Mouse (Mus musculus) colon, adult 2 months (tissue): ENCODE measurements around the gene Olfr598. TPM values are rescaled to one million over a fixed set of nuclear protein-coding genes. Genes with fewer than 3 reads are reported as not detected.

Experiments used
- polyA plus RNA-seq: library from polyadenylated mRNA; depleted of rRNA; stranded (reverse); fragments of >200 nt; gene quantifications from 2 replicates; pipeline ENCODE4 v1.2.3, GENCODE M21; 2012; rRNA removed

The Olfr598 gene
- polyA plus RNA-seq, result not detected in 2 replicates

DNA sequence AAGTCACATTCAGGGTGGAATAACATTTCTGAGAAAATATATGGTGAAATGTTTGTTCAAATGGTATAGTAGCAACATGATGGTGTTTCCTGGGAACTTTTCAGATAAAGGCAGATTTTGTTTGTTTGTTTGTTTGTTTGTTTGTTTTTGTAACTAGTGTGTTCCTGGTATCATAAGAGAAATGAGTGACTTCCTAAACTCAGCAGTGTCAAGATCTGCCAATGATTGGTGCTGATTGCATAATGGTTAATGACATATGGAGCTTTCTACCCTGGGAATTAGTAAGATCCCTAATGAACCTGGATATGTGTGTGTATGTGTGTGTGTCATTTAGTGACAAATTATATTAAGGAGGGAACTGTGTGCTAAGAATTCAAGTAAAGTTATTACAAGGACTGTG, at the start of gene Olfr598:
Gene Olfr598 (plus strand): TSS at position 301 of the 400 bp plus-strand sequence.

GRCm38 (mm10) chr7:103305348-103305747, 18.0 kb upstream of the Olfr598 start, which contains the start of gene Olfr596:
Olfr596 (plus strand) TSS chr7:103305648.

GRCm38 (mm10) chr7:103316015-103316414, 7.4 kb upstream of the Olfr598 start, which contains the start of gene Olfr597:
Olfr597 (plus strand) TSS chr7:103316315.

DNA sequence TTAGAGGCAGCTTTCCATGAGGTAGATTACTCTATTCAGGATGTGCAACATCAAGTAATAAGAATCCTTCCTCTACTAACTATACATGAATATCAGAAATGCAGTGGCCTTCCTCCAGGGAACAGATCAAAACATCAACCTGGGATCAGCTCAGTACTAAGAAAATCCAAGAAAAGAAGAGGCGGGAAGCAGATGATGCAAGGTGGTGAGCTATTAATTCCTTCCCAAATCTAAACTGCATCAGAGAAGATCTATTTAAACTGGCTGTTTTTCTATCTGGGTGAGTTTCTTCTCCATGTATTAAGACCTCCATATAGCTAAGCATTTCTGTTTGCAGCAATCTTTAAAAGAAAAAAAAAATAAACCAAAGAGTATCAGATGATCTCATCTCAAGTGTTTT, 12.2 kb downstream of the Olfr598 start, which contains the start of gene Olfr599:
Gene Olfr599 (plus strand): TSS at position 301 of the 400 bp plus-strand sequence.

DNA sequence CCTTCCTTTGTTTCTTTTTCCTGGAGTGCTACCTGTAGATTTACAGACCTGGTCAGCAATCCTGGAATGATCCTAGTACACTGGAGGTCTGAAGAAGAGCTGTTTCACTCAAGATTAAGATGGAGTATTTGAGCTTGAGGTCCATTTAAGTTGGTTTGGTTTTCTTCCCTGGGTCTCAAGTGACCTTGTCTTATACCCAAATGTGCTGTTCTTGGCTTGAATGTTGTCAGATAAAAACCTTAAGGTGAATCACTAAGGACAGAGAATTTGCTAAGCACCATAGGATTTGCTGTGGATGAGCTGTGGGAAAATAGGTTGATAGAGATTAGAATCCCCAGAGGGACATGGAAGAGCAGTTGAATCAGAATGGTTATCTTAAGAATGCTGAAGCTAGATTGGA, 26.2 kb downstream of the Olfr598 start, which contains the start of gene Olfr600:
Gene Olfr600 (minus strand): TSS at position 101 of the 400 bp plus-strand sequence.

DNA sequence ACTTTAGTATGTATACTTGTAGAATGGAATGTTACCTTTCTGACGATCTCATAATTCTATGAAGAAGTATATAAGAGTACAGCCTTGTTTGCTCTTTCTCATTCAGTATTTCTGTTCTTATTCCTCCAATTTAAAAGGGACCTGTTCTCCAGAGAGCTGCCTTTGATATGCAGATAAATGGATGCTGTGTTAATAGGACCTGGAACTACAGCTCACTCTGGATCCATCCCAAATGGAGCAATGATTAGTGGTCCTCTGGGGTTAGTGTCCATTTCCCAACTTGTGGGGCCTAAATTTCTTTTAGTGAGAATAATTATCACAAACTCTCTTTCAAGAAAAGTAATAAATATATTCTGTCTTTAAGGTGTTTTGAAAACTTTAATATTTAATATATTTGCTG, 39.2 kb downstream of the Olfr598 start, which contains the start of gene Olfr601:
Gene Olfr601 (minus strand): TSS at position 101 of the 400 bp plus-strand sequence.

Other genes with a start within 250 kb of the Olfr598 start
- gene Olfr584, start 241.7 kb upstream of the Olfr598 start, polyA plus RNA-seq, result not detected in 2 replicates
- gene Olfr585, start 225.8 kb upstream of the Olfr598 start, polyA plus RNA-seq, result not detected in 2 replicates
- gene Olfr586, start 197.9 kb upstream of the Olfr598 start, polyA plus RNA-seq, result not detected in 2 replicates
- gene Olfr588-ps1, start 182.7 kb upstream of the Olfr598 start, polyA plus RNA-seq, result not detected in 2 replicates
- not detected in 2 replicates for gene Olfr589, start 167.2 kb upstream of the Olfr598 start, polyA plus RNA-seq
- gene Olfr591, start 145.2 kb upstream of the Olfr598 start, polyA plus RNA-seq, result not detected in 2 replicates
- not detected in 2 replicates for gene Olfr592, start 138.8 kb upstream of the Olfr598 start, polyA plus RNA-seq
- gene Olfr593, start 111.7 kb upstream of the Olfr598 start, polyA plus RNA-seq, result not detected in 2 replicates
- not detected in 2 replicates for gene Olfr594, start 106.6 kb upstream of the Olfr598 start, polyA plus RNA-seq
- gene Usp17ld, start 71.1 kb upstream of the Olfr598 start, polyA plus RNA-seq, result not detected in 2 replicates
- not detected in 2 replicates for gene Olfr596, start 17.9 kb upstream of the Olfr598 start, polyA plus RNA-seq
- not detected in 2 replicates for gene Olfr597, start 7.3 kb upstream of the Olfr598 start, polyA plus RNA-seq
- gene Olfr599, start 12.3 kb downstream of the Olfr598 start, polyA plus RNA-seq, result not detected in 2 replicates
- gene Olfr600, start 26.1 kb downstream of the Olfr598 start, polyA plus RNA-seq, result not detected in 2 replicates
- gene Olfr601, start 39.1 kb downstream of the Olfr598 start, polyA plus RNA-seq, result not detected in 2 replicates
- not detected in 2 replicates for gene Olfr603, start 62.6 kb downstream of the Olfr598 start, polyA plus RNA-seq
- not detected in 2 replicates for gene Usp17lc, start 91.5 kb downstream of the Olfr598 start, polyA plus RNA-seq
- gene Olfr605, start 121.9 kb downstream of the Olfr598 start, polyA plus RNA-seq, result not detected in 2 replicates
- gene Olfr606, start 125.5 kb downstream of the Olfr598 start, polyA plus RNA-seq, result not detected in 2 replicates
- gene Olfr607, start 140.6 kb downstream of the Olfr598 start, polyA plus RNA-seq, result not detected in 2 replicates
- not detected in 2 replicates for gene Olfr608, start 146.3 kb downstream of the Olfr598 start, polyA plus RNA-seq
- not detected in 2 replicates for gene Olfr609, start 174.5 kb downstream of the Olfr598 start, polyA plus RNA-seq
- not detected in 2 replicates for gene Olfr610, start 188.6 kb downstream of the Olfr598 start, polyA plus RNA-seq
- gene Olfr611, start 197.3 kb downstream of the Olfr598 start, polyA plus RNA-seq, result not detected in 2 replicates
- not detected in 2 replicates for gene Olfr612, start 219.1 kb downstream of the Olfr598 start, polyA plus RNA-seq
- not detected in 2 replicates for gene Olfr613, start 224.5 kb downstream of the Olfr598 start, polyA plus RNA-seq
- gene Olfr615, start 232.5 kb downstream of the Olfr598 start, polyA plus RNA-seq, result not detected in 2 replicates
- gene Olfr616, start 245.6 kb downstream of the Olfr598 start, polyA plus RNA-seq, result not detected in 2 replicates
- gene Olfr617, start 249.5 kb downstream of the Olfr598 start, polyA plus RNA-seq, result not detected in 2 replicates